8 mouse cellular contexts compared by ENCODE assay signal in the genomic region with DNA sequence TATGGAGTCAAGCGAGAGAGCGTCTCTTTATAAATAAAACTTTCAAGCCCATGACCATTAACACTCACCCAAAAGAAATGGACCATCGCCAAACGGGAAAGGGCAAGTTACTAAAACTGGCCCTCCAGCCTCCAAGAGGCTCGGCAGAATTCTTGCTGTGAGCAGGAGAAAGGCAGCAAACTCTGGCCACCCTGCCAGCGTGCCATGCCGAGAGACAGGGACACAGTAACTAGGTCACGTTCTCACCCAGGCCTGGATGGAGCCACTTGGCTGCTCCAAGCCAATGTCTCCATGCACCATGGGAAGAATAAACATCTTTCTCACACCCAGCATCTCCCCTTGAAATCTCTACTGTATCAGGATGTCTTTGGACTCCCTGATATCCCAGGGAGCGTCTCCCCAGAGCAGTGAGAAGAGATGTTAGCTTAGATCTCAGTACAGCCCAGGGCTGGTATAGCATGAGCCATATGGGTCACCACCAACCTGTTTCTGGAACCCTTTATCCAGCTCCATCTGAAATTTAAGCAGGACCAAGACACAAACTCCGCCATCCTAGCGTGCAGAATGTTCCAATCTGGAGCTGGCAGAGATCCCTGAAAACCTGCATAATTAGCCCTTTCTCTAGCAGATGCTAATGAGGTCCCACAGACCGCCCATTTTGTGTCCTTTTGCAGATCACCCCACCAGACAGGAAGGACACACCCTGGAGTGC. TPM values are rescaled to one million over a fixed set of nuclear protein-coding genes. Genes with fewer than 3 reads are reported as not detected.
DNase-seq lines count a peak whose midpoint lies in the region; ATAC-seq and TF ChIP-seq lines count a peak whose summit lies in the region.

No protein-coding gene starts in this region.

- DNase-seq in hindbrain, embryonic 10.5 days (ENCODE audit: low spot score): no peak
- peak; percentile 76 to 81 for DNase-seq in cerebellum, adult 18-20 months
- peak; percentile 73 for DNase-seq in hindbrain, postnatal 0 days (ENCODE audit: low spot score)
- no peak for DNase-seq in limb, embryonic 14.5 days (ENCODE audit: low spot score)
- no peak for DNase-seq in kidney, postnatal 4 days

- H3K36me3 ChIP-seq in hindbrain, embryonic 15.5 days: no peaks in the 10 kb centered on the region
- no peaks in the 10 kb centered on the region for H3K36me3 ChIP-seq in hindbrain, embryonic 10.5 days
- no peaks in the 10 kb centered on the region for H3K36me3 ChIP-seq in hindbrain, postnatal 0 days (ENCODE audit: insufficient read depth, low read length)
- no peaks in the 10 kb centered on the region for H3K36me3 ChIP-seq in limb, embryonic 14.5 days (ENCODE audit: control insufficient read depth, insufficient read depth, low read length)

- no peak for TF ChIP-seq CTCF in hindbrain, postnatal 0 days (IDR thresholded peaks at IDR 0.05; ENCODE audit: low read depth)

- no peaks in the 10 kb centered on the region for H3K9me3 ChIP-seq in hindbrain, embryonic 15.5 days
- H3K9me3 ChIP-seq in hindbrain, embryonic 10.5 days: no peaks in the 10 kb centered on the region
- H3K9me3 ChIP-seq in hindbrain, postnatal 0 days (ENCODE audit: low read length): no peaks in the 10 kb centered on the region
- no peaks in the 10 kb centered on the region for H3K9me3 ChIP-seq in limb, embryonic 14.5 days (ENCODE audit: control insufficient read depth, low read length)

- no peak overlapping the region for H3K4me3 ChIP-seq in hindbrain, embryonic 15.5 days
- H3K4me3 ChIP-seq in hindbrain, embryonic 10.5 days: no peak overlapping the region
- no peak overlapping the region for H3K4me3 ChIP-seq in hindbrain, postnatal 0 days (ENCODE audit: low read length)
- H3K4me3 ChIP-seq in limb, embryonic 14.5 days (replicated peaks; ENCODE audit: low read length): no peak overlapping the region

- no peak for TF ChIP-seq POLR2A in limb, embryonic 14.5 days (IDR thresholded peaks at IDR 0.05; ENCODE audit: borderline replicate concordance, extremely low read depth, insufficient read depth, insufficient read length)

- no peak overlapping the region for H3K27ac ChIP-seq in hindbrain, embryonic 15.5 days (replicated peaks)
- no peak overlapping the region for H3K27ac ChIP-seq in hindbrain, embryonic 10.5 days
- H3K27ac ChIP-seq in hindbrain, postnatal 0 days: no peak overlapping the region
- H3K27ac ChIP-seq in limb, embryonic 14.5 days (replicated peaks; ENCODE audit: low read depth, low read length): no peak overlapping the region

- 78% methylated on average over 12 of the region's 12 CpGs for WGBS in hindbrain, embryonic 15.5 days
- WGBS in hindbrain, embryonic 10.5 days: 83% methylated on average over 12 of the region's 12 CpGs
- 57% methylated on average over 12 of the region's 12 CpGs for WGBS in hindbrain, postnatal 0 days
- 72% methylated on average over 12 of the region's 12 CpGs for WGBS in limb, embryonic 14.5 days

- H3K4me1 ChIP-seq in hindbrain, embryonic 15.5 days (replicated peaks): peaks cover 9% of the 10 kb centered on the region; the same call in 1 of the 2 replicates
- peaks cover 10% of the 10 kb centered on the region; the same call in 1 of the 2 replicates for H3K4me1 ChIP-seq in hindbrain, embryonic 10.5 days (replicated peaks)
- peaks cover 11% of the 10 kb centered on the region; the same call in 1 of the 2 replicates for H3K4me1 ChIP-seq in hindbrain, postnatal 0 days (ENCODE audit: insufficient read depth, low read length)
- peaks cover 13% of the 10 kb centered on the region; the same call in 1 of the 2 replicates for H3K4me1 ChIP-seq in limb, embryonic 14.5 days (ENCODE audit: control insufficient read depth, insufficient read depth, low read length)

- H3K9ac ChIP-seq in hindbrain, embryonic 15.5 days: no peak overlapping the region
- no peak overlapping the region for H3K9ac ChIP-seq in hindbrain, postnatal 0 days (replicated peaks; ENCODE audit: low read length)
- H3K9ac ChIP-seq in limb, embryonic 14.5 days (ENCODE audit: low read depth, low read length, severe bottlenecking): no peak overlapping the region

- 0 out of 2 replicates have a peak, but pooled peaks have one; percentile 19 for ATAC-seq in hindbrain, embryonic 15.5 days (ENCODE audit: low FRiP score, low read depth)
- peak; percentile 76 for ATAC-seq in hindbrain, postnatal 0 days
- no peak for ATAC-seq in limb, embryonic 14.5 days (ENCODE audit: low FRiP score, low read depth)
- no peak for ATAC-seq in activated CD4-positive, CD25-positive, alpha-beta regulatory T cell, adult 4 months
- ATAC-seq in megakaryocyte, adult 5-6 weeks (ENCODE audit: poor library complexity, severe bottlenecking): no peak

- H3K27me3 ChIP-seq in hindbrain, embryonic 15.5 days: no peaks in the 10 kb centered on the region
- no peaks in the 10 kb centered on the region for H3K27me3 ChIP-seq in hindbrain, embryonic 10.5 days (ENCODE audit: insufficient read depth, poor library complexity, severe bottlenecking)
- H3K27me3 ChIP-seq in hindbrain, postnatal 0 days (ENCODE audit: insufficient read depth, low read length): no peaks in the 10 kb centered on the region
- H3K27me3 ChIP-seq in limb, embryonic 14.5 days (ENCODE audit: control insufficient read depth, insufficient read depth, low read length): no peaks in the 10 kb centered on the region

- no peak overlapping the region; the same call in 1 of the 2 replicates for H3K4me2 ChIP-seq in hindbrain, embryonic 15.5 days
- H3K4me2 ChIP-seq in hindbrain, postnatal 0 days (ENCODE audit: low read depth, low read length): peak overlapping the region; percentile 11; the same call in 1 of the 2 replicates
- peak overlapping the region; percentile 10; the same call in 1 of the 2 replicates for H3K4me2 ChIP-seq in limb, embryonic 14.5 days (replicated peaks; ENCODE audit: low read depth, low read length, severe bottlenecking)

RNA-seq across cellular contexts. Expression of gene Camk1d, which starts 38.7 kb away (rescaled TPM):
- polyA plus RNA-seq in hindbrain, embryonic 15.5 days (2015; fragmentation: Nextera tagmentation; extraction: Ambion mirVana): 6.5 and 7.4 TPM in 2 replicates
- 1.3 and 1.8 TPM in 2 replicates for polyA plus RNA-seq in hindbrain, embryonic 10.5 days (2016; fragmentation: Nextera tagmentation; extraction: Ambion mirVana)
- 15.5 and 16.6 TPM in 2 replicates for total RNA-seq in hindbrain, postnatal 0 days (2014; rRNA removed)
- polyA plus RNA-seq in hindbrain, postnatal 0 days (2015; fragmentation: Nextera tagmentation; extraction: Ambion mirVana): 7.2 and 7.7 TPM in 2 replicates
- 4.4 and 4.9 TPM in 2 replicates for polyA plus RNA-seq in limb, embryonic 14.5 days (2012; rRNA removed)
- polyA plus RNA-seq in limb, embryonic 14.5 days (2014; fragmentation: Nextera tagmentation; extraction: Ambion mirVana): 6.9 and 7.7 TPM in 2 replicates
- 10 to 100 TPM in 1 of 2 experiments, 1 to 10 TPM in 1; 8.3 to 10.5 TPM for polyA plus RNA-seq in activated CD4-positive, CD25-positive, alpha-beta regulatory T cell, adult 4 months (2017; shearing (Covaris generic))
- 56.3 and 62.1 TPM in 2 replicates for total RNA-seq in megakaryocyte, adult 5-6 weeks (2015)
- total RNA-seq in megakaryocyte, adult 5-6 weeks (2017): 31.3 and 45.6 TPM in 2 replicates

Comparison
In these comparisons a context has a peak if more than half of its experiments do, and no peak if none do; other contexts are left out.
1. DNase-seq: peak in cerebellum, adult 18-20 months (2 of 2) and hindbrain, postnatal 0 days (single experiment); none in hindbrain, embryonic 10.5 days (single experiment), limb, embryonic 14.5 days (single experiment) and kidney, postnatal 4 days (0 of 2).
2. ATAC-seq: peak in hindbrain, embryonic 15.5 days (single experiment) and hindbrain, postnatal 0 days (single experiment); none in limb, embryonic 14.5 days (single experiment), activated CD4-positive, CD25-positive, alpha-beta regulatory T cell, adult 4 months (single experiment) and megakaryocyte, adult 5-6 weeks (single experiment).